Mouse (Mus musculus) brain, embryonic 14.5 days (tissue): Measurements from ENCODE around the gene Pex26. TPM values are rescaled to one million over a fixed set of nuclear protein-coding genes. Genes with fewer than 3 reads are reported as not detected.

Source experiments
- DNase-seq: peaks from one replicate; pipeline ENCODE4 v3.0.0-alpha.2; 2011; ENCODE audit warnings: low read depth
- CTCF ChIP-seq: fragments of 200-500 bp; IDR thresholded peaks from 2 replicates; pipeline ENCODE4 v1.5.1; 2012; ENCODE audit warnings: inconsistent platforms, mild to moderate bottlenecking, moderate library complexity, borderline replicate concordance; ENCODE audit not compliant: insufficient read depth, insufficient read length; ENCODE audit errors: extremely low read depth
- POLR2A ChIP-seq: fragments of 200-500 bp; IDR thresholded peaks from 2 replicates; pipeline ENCODE4 v1.6.1; 2012; ENCODE audit warnings: mild to moderate bottlenecking, inconsistent platforms, borderline replicate concordance; ENCODE audit not compliant: poor library complexity, insufficient read depth, insufficient read length, severe bottlenecking; ENCODE audit errors: extremely low read depth
- polyA plus RNA-seq: library from polyadenylated mRNA; depleted of rRNA; stranded (reverse); fragments of >200 nt; gene quantifications from 2 replicates; pipeline ENCODE4 v1.2.3, GENCODE M21; 2012

The Pex26 gene
- polyA plus RNA-seq, 1 experiment, result 23.3 TPM

DNA sequence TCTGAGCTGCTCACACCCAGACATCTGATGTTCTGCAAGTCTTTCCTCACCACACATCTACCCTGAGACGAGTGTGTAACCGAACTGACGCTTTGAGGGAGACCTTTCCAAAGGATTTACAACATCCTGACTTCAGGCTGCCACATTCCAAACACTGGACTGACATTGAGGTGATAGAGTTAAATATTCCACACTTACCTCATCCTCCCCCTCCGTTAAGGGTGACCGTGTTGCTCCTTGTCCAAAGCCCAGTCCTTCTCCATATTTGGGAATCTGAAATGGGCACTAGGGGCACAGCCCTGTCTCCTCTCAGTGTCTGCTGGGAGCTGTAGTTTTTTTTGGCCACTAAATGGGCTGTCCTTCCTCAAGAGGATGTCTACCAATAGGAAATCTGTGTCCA lies 10.0 kb upstream of the Pex26 start:
- no peak for TF ChIP-seq CTCF
- TF ChIP-seq POLR2A, result no peak
- no peak for DNase-seq

DNA sequence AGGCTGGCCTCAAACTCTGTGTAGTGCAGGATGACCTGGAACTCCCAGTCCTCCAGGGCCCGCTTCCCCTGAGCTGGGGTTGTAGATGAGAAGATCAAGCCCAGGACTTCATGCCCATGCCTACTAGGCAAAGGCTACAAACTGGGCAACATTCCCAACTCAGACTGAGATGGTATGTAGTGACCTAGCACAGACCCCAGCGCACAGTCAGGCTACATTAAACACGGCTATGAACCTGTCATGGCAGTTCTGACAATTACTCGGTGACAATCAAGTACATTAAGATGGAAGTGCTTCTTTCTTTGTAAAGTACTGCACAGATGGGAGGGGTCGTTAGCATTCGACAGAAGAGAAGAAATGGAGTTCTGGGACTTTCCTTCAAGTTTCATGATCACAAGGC lies 8.7 kb upstream of the Pex26 start:
- TF ChIP-seq POLR2A (no peak), CTCF (no peak)

DNA sequence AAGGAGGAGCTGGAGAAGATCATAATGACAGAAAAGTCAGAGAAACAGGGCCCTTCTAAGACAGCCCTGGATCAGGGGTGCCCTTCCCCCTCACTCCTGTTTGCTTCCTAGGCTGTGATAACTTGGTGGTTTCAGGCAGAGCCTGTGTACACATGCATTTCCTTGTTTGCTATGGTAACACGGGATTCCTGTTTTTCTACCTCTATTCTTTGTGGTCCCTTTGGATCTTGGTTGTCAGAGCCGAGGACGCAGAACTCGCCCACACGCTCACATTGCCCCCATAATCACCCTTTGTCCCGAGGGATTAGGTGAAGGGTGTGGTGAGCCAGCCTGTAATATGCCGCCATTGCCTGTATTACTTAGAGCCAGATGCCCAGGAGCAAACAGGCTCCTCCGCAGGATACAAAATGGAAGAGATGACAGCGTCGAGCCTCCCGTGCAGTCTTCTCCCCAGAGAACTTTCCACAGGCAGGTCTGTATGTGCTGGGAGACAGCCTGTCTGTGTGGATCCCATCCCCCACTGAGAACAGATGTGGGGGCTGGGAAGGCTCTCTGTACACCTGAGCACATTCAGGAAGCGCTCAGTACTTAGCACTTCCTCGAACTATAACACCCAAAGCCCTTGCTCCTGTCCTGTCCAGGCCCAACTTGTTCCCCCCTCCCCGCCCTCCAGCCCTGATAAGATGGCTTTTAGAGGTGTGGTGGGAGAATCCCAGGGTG lies 7.3 kb upstream of the Pex26 start:
- peak; percentile 28 for DNase-seq
- TF ChIP-seq CTCF (no peak), POLR2A (no peak)

More for the DNA sequence above, 8.7 kb upstream of the Pex26 start:
- DNase-seq, result no peak

DNA sequence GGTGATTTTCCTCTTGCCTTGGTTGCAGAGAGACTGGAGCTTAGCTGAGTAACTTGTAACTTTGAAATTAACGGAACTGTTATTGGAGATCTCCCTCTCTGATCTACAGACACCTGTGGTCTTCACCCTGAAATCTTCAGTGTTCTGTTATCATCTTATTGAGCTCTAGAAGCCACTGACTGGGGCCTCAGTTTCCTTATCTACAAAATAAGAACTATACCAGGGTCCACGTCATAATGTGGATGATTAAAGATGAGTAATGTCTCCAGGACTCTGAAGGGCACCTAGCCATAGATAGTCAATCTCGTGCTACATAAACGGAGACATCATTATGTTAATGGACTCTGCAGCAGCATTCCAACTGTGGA lies 6.8 kb upstream of the Pex26 start:
- no peak for TF ChIP-seq POLR2A
- TF ChIP-seq CTCF, result no peak

DNA sequence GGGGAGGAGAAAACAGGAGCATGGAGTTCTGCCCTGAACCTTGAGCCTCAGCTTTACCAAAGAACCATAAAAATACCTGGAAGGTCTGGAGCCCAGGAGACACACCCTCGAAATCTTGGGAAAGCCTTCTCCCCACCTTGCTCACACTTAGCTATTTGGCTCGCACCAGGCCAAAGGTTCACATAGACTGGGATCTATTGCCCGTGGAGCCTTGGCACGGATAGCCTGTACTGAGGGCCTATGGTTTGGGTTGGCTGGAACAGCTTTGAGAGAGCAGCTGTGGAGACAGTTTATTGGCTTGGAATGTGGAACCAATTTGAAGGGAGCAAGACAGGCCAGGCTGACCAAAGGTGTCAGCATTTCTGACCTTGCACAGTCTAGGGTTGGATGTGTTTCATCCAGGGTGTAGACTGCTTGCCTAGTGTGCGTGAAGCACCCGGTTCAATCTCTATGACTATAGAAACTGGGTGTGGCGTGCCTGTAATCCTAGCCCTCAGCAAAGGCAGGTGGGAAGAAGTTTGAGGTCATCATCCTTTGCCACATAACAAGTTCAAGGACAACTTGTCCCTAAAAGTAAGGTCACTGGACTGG lies 6.3 kb upstream of the Pex26 start:
- TF ChIP-seq POLR2A, result no peak
- TF ChIP-seq CTCF, result no peak
- DNase-seq, result no peak

More for the DNA sequence above, 6.8 kb upstream of the Pex26 start:
- DNase-seq, result no peak

DNA sequence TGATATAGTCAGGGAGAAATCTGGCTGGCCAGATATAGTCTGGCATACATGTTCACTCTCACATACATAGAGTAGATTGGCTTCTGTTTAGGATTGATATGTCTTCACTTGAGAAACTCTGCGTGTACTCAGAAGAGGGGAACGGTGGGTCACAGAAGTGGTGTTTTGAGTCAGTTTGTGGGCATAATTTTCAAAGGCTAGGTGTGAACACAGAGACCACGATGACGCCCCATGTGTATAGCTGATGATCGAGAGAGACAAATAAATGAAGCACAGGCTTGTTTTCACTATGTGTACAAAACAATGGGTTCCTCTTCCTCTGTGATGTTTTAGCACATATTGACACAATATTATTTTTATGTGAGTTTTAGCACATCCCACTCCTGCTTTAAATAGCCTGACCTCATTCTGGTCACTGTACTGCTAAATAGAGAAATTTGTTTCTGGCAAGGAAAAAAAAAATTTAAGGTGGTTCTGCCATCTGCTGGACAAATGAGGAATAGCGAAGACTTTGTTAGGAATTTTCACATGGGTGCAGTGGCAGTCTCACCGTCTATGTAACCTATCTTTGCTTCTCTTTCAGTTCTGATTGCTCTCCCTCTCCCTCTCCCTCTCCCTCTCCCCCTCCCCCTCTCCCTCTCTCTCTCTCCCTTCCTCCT lies 4.6 kb upstream of the Pex26 start:
- DNase-seq, result peak; percentile 83
- no peak for TF ChIP-seq POLR2A
- TF ChIP-seq CTCF, result peak; percentile 65

DNA sequence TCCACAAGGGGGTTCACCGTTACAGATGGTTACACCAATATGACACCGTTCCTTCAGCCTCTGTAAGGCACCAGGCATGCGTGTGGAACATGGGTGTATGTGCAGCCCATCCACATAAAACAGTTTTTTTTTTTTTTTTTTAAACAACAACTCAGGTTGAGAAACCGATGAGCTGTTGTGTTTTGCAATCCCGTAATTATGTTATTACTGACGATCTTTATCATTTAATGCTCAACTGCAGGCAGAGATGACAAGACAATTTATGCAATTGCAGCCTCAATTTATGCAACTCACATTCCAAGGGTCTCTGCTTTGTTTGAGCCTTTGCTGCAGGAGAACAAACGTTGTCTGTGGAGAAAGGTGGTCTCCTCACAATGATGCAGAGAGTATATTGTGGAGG lies 3.6 kb upstream of the Pex26 start:
- TF ChIP-seq CTCF, result no peak
- TF ChIP-seq POLR2A, result no peak
- no peak for DNase-seq

DNA sequence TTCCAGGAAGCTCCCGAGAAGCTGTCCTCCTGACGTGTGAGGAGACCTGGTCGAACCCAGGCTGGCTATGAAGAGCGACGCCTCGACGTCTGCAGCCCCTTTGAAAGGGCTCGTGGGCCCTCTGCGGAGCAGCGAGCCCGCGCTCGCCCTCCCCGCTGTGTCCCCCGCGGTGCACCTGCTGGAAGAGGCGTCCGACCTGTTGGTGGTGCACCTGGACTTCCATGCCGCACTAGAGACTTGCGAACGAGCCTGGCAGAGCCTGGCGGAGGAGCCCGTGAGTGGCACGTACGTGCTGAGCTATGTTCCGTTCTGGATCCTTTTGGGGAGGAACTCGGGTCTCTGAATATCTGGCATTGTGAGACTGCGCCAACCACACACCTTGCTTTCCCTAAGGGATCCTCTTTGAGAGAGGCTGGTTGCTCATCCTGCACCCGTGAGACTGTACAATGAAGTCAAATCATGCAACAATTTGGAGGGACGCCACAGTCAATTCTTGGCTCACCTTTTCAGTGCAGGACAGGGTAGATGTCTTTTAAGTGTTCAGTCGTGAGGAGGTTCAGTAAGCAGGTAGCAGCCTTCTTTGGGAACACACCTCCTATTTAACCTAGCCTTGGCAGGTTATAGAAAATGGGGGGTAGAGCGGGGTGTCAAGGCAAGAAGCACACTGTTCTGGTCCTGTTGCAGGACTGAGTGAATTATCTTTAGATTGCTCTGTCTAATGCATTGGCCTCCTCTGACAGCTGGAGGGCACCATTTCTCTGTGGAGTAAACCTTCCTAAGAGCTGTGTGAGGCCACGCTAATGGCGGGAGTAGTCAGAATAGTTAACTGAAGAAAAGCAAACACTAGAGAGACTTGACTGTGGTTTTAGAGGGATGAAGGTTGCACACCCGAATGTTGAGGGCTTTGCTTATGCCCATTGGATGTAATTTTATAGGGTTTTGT lies 1.0 kb downstream of the Pex26 start:
- TF ChIP-seq CTCF, result peak; percentile 60; the same call in 1 of the 2 replicates
- no peak for TF ChIP-seq POLR2A
- DNase-seq, result peak; percentile 83

DNA sequence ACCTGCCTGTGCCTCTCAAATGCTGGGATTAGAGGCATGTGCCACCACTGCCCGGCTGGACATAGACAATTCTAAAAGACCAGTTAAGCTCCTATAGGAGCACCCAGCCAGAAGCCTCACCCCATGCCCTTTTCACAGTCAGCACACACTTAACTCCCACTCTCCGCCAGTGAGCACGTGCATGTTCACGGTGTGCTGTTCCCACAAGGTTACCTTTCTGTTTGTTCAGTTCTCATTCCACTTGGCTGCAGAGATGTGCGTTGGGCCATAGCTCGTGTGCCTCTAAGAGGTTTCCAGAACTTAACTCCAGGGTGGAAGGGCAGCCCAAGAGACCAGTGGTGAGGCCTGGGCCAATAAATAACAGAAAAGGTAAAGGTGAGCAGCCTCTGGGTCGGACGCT lies 1.8 kb downstream of the Pex26 start:
- no peak for TF ChIP-seq CTCF
- TF ChIP-seq POLR2A, result no peak
- no peak for DNase-seq

DNA sequence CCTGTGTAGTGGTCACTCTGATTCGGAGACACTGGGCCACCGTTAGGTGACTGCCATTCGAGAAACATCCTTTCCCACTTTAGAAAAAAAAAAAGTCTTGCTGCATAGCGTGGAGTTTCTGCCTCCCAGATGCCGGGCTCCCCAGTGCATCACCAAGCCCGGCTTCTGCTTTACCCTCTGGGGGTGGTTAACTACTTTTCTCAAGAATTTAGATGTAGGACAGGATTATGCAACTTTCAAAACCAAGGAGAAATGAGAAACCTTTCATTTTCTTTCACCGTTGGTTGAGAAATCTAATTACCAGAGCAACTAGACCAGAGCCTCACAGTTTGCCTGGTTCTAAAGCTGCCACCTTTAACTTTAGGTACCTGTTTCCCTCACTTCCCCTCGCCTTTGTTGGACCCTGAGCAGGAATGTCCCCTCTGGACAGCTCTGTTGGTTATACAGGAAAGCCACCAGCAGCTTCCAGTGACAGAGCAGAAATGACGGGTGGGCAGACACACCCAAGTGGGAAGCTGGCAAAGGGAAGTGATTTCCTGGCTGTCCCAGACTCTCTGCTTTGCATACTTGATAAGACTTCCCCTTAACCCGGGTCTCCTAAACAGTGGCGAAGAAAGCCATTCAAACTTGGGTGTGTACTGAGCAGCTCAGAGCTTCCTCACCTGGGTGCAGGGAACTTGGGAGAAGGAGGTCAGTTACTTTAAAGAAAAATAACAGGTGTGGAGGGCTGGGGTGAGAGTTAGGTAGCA lies 8.0 kb downstream of the Pex26 start:
- TF ChIP-seq CTCF (no peak), POLR2A (no peak)

More for the DNA sequence above, 8.0 kb downstream of the Pex26 start:
- no peak for DNase-seq
